Mouse (Mus musculus): Measurements from ENCODE around the gene Atp8a1. TPM values are rescaled to one million over a fixed set of nuclear protein-coding genes. Genes with fewer than 3 reads are reported as not detected.

The Atp8a1 gene
- polyA plus RNA-seq, 1 experiment from 2014 or later: 17.0 TPM

DNA sequence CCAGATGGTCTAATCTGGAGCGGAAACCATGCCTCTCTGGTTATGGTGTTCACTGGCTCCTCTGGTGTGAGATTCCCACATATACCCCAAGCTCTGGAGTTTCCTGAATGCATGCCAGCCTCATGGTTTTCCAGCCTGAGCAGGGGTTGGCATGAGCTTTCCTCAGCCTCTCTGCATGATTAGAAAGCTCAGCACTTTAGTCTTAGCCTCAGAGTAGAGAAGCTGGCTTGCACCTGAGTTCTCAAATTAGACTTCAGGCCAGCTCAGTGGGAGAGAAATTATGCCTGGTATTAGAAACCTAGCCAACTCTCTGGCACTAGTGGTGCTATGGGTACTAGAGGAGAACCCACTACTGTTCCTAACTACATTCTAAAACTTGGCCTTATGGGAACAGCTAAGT lies 111.5 kb downstream of the Atp8a1 start:
- WGBS: 95% methylated on average over 1 of the region's 1 CpGs
- Histone ChIP-seq H3K27me3 (ENCODE audit: insufficient read depth, poor library complexity, severe bottlenecking) (no peaks in the 10 kb centered on the region), H3K9me3 (peaks cover 5% of the 10 kb centered on the region; the same call in 1 of the 2 replicates), H3K4me1 (replicated peaks) (no peaks in the 10 kb centered on the region), H3K36me3 (peaks cover 11% of the 10 kb centered on the region; the same call in 1 of the 2 replicates), H3K4me3 (no peak overlapping the region), H3K27ac (no peak overlapping the region)
- DNase-seq (ENCODE audit: low spot score): no peak

- Histone ChIP-seq H3K9me3 (peaks cover 5% of the 10 kb centered on the region; the same call in 1 of the 2 replicates), H3K4me1 (replicated peaks) (no peaks in the 10 kb centered on the region), H3K27ac (no peak overlapping the region), H3K4me3 (no peak overlapping the region), H3K27me3 (ENCODE audit: insufficient read depth, poor library complexity, severe bottlenecking) (no peaks in the 10 kb centered on the region), H3K36me3 (peaks cover 21% of the 10 kb centered on the region)
- 80% methylated on average over 9 of the region's 9 CpGs for WGBS
- DNase-seq (ENCODE audit: low spot score): no peak
Measured at GRCm38 (mm10) chr5:67733551-67734258, 113.5 kb downstream of the Atp8a1 start.

DNA sequence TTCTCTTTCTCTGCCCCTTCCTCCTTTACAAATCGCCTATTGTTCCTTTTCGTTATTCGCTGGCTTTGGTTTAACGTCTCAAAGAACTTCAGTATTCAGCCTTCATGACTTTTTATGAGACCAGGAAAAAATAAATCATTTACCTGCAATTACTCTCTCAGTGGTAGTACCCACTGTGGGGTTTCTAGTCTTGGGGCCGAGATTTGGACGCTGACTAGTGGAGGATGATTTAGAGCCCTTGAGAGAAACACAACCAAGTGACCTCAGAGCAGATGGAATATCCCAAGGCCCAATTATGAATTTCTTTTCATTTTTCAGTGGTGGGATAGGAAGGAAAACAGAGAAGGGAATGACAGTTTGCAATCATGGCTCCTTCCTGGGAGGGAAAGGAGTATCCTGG lies 114.1 kb downstream of the Atp8a1 start:
- Histone ChIP-seq H3K9me3 (peaks cover 5% of the 10 kb centered on the region; the same call in 1 of the 2 replicates), H3K4me3 (no peak overlapping the region), H3K27ac (no peak overlapping the region), H3K36me3 (peaks cover 21% of the 10 kb centered on the region), H3K27me3 (ENCODE audit: insufficient read depth, poor library complexity, severe bottlenecking) (no peaks in the 10 kb centered on the region), H3K4me1 (replicated peaks) (no peaks in the 10 kb centered on the region)
- WGBS: 84% methylated on average over 6 of the region's 6 CpGs
- no peak for DNase-seq (ENCODE audit: low spot score)

GRCm38 (mm10) chr5:67727755-67728154 lies 119.5 kb downstream of the Atp8a1 start:
- H3K27me3 ChIP-seq (ENCODE audit: insufficient read depth, poor library complexity, severe bottlenecking): no peaks in the 10 kb centered on the region
- no peaks in the 10 kb centered on the region for H3K9me3 ChIP-seq
- H3K27ac ChIP-seq: no peak overlapping the region
- 14% methylated on average over 2 of the region's 2 CpGs for WGBS
- H3K4me3 ChIP-seq: no peak overlapping the region
- DNase-seq (ENCODE audit: low spot score): no peak
- H3K36me3 ChIP-seq: peaks cover 13% of the 10 kb centered on the region; the same call in 1 of the 2 replicates
- H3K4me1 ChIP-seq (replicated peaks): no peaks in the 10 kb centered on the region

GRCm38 (mm10) chr5:67726810-67727209 lies 120.4 kb downstream of the Atp8a1 start:
- Histone ChIP-seq H3K27me3 (ENCODE audit: insufficient read depth, poor library complexity, severe bottlenecking) (no peaks in the 10 kb centered on the region), H3K27ac (no peak overlapping the region), H3K9me3 (no peaks in the 10 kb centered on the region), H3K36me3 (peaks cover 20% of the 10 kb centered on the region; the same call in 1 of the 2 replicates), H3K4me1 (replicated peaks) (no peaks in the 10 kb centered on the region), H3K4me3 (no peak overlapping the region)
- whole genome bisulfite sequencing: 87% methylated on average over 13 of the region's 13 CpGs
- no peak for DNase-seq (ENCODE audit: low spot score)

DNA sequence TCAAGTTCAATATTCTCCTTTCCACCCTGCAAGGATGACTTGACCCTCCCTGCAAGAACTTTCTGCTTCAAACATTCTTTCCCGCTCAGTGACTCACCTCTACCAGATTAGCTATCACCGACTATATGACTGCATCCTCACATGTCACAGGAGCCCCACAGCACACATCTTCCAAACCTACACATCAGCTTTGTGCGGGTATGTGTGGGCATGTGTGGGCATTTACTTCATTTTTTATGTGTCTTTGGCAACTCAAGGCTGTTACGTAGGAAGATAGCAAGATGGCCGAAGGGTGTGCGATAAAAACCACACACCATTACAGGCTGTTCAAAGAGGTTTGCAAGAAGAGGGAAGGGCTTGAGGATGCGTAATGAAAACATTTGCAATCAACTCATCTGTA lies 145.6 kb downstream of the Atp8a1 start:
- 94% methylated on average over 7 of the region's 7 CpGs for WGBS
- no peak for DNase-seq (ENCODE audit: low spot score)
- no peak overlapping the region for H3K4me3 ChIP-seq
- H3K4me1 ChIP-seq (replicated peaks): peaks cover 18% of the 10 kb centered on the region; the same call in 1 of the 2 replicates
- peaks cover 22% of the 10 kb centered on the region for H3K36me3 ChIP-seq
- H3K9me3 ChIP-seq: no peaks in the 10 kb centered on the region
- peaks cover 23% of the 10 kb centered on the region for H3K27me3 ChIP-seq (ENCODE audit: insufficient read depth, poor library complexity, severe bottlenecking)
- no peak overlapping the region for H3K27ac ChIP-seq

- Histone ChIP-seq H3K27me3 (ENCODE audit: insufficient read depth, poor library complexity, severe bottlenecking) (peaks cover 36% of the 10 kb centered on the region), H3K27ac (no peak overlapping the region), H3K9me3 (no peaks in the 10 kb centered on the region), H3K36me3 (peaks cover 22% of the 10 kb centered on the region), H3K4me1 (replicated peaks) (peaks cover 18% of the 10 kb centered on the region; the same call in 1 of the 2 replicates), H3K4me3 (no peak overlapping the region)
- no peak for DNase-seq (ENCODE audit: low spot score)
- WGBS: 93% methylated on average over 1 of the region's 1 CpGs
Measured at GRCm38 (mm10) chr5:67699418-67699817, 147.8 kb downstream of the Atp8a1 start.

DNA sequence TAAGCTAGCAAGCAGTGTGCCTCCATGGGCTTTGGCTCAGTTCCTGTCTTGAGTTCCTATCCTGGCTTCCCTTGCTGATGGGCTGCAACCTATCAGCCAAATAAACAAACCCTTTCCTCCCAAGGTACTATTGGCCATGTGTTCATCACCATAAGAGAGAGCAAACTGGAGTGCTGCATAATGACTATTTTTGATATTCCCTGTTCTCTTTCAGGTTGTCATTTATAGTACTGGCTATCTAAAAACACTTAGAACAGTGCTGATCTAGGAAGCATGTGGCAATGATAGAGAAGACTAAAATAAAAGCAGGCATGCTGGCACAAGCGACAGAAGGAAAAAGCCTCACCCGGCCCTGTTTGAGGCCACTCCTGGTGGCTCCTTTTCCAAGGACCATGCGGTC lies 149.1 kb downstream of the Atp8a1 start:
- no peaks in the 10 kb centered on the region for H3K9me3 ChIP-seq
- H3K4me1 ChIP-seq (replicated peaks): peaks cover 18% of the 10 kb centered on the region; the same call in 1 of the 2 replicates
- peaks cover 36% of the 10 kb centered on the region for H3K27me3 ChIP-seq (ENCODE audit: insufficient read depth, poor library complexity, severe bottlenecking)
- no peak overlapping the region for H3K27ac ChIP-seq
- WGBS: 89% methylated on average over 3 of the region's 3 CpGs
- H3K36me3 ChIP-seq: peaks cover 22% of the 10 kb centered on the region
- no peak for DNase-seq (ENCODE audit: low spot score)
- no peak overlapping the region for H3K4me3 ChIP-seq

GRCm38 (mm10) chr5:67696741-67697596 lies 150.3 kb downstream of the Atp8a1 start:
- 15% methylated on average over 12 of the region's 12 CpGs for WGBS
- DNase-seq (ENCODE audit: low spot score): peak; percentile 13
- H3K4me3 ChIP-seq: no peak overlapping the region
- 0 out of 2 replicates have a peak overlapping the region, but pooled peaks have one; percentile 12 for H3K27ac ChIP-seq
- peaks cover 21% of the 10 kb centered on the region for H3K36me3 ChIP-seq
- peaks cover 18% of the 10 kb centered on the region; the same call in 1 of the 2 replicates for H3K4me1 ChIP-seq (replicated peaks)
- peaks cover 36% of the 10 kb centered on the region for H3K27me3 ChIP-seq (ENCODE audit: insufficient read depth, poor library complexity, severe bottlenecking)
- no peaks in the 10 kb centered on the region for H3K9me3 ChIP-seq

GRCm38 (mm10) chr5:67695055-67695710 lies 152.1 kb downstream of the Atp8a1 start:
- H3K27me3 ChIP-seq (ENCODE audit: insufficient read depth, poor library complexity, severe bottlenecking): peaks cover 36% of the 10 kb centered on the region
- no peaks in the 10 kb centered on the region for H3K9me3 ChIP-seq

GRCm38 (mm10) chr5:67690336-67690735 lies 156.9 kb downstream of the Atp8a1 start:
- H3K36me3 ChIP-seq: 0 out of 2 replicates have a peak, but pooled peaks cover 2% of the 10 kb centered on the region
- no peak overlapping the region for H3K4me3 ChIP-seq
- no peak overlapping the region for H3K27ac ChIP-seq
- H3K9me3 ChIP-seq: no peaks in the 10 kb centered on the region
- DNase-seq (ENCODE audit: low spot score): no peak
- peaks cover 4% of the 10 kb centered on the region for H3K27me3 ChIP-seq (ENCODE audit: insufficient read depth, poor library complexity, severe bottlenecking)
- no peaks in the 10 kb centered on the region for H3K4me1 ChIP-seq (replicated peaks)
- WGBS: 95% methylated on average over 9 of the region's 9 CpGs

More at GRCm38 (mm10) chr5:67695055-67695710, 152.1 kb downstream of the Atp8a1 start:
- 93% methylated on average over 14 of the region's 14 CpGs for WGBS
- H3K4me1 ChIP-seq (replicated peaks): peaks cover 18% of the 10 kb centered on the region; the same call in 1 of the 2 replicates
- H3K4me3 ChIP-seq: no peak overlapping the region
- no peak for DNase-seq (ENCODE audit: low spot score)
- H3K36me3 ChIP-seq: peaks cover 4% of the 10 kb centered on the region
- H3K27ac ChIP-seq: no peak overlapping the region

DNA sequence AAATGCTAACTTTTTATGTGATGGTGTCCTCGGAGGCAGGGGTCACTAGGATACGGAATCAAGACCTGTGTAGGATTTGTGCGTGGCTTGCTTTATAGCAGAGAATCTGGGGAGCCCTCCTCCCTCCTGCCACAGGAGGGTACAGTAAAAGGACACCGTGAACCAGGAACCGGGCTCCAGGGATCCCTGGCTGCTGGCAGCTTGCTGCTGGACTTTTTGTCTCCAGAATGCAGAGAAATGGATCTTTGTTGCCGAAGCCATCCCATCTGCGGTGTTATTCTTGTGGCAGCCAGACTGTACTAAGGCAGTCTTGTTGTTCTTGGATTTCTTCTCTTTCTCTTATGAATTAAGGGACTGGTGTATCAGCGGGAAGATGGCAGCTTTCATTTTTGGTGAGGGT lies 159.2 kb downstream of the Atp8a1 start:
- Histone ChIP-seq H3K9me3 (no peaks in the 10 kb centered on the region), H3K4me3 (no peak overlapping the region), H3K4me1 (replicated peaks) (no peaks in the 10 kb centered on the region), H3K36me3 (0 out of 2 replicates have a peak, but pooled peaks cover 2% of the 10 kb centered on the region), H3K27ac (no peak overlapping the region), H3K27me3 (ENCODE audit: insufficient read depth, poor library complexity, severe bottlenecking) (no peaks in the 10 kb centered on the region)
- no peak for DNase-seq (ENCODE audit: low spot score)
- WGBS: 89% methylated on average over 8 of the region's 8 CpGs
